Mouse (Mus musculus) liver, embryonic 14.5 days (tissue): ENCODE results near the gene P2rx7. TPM values are rescaled to one million over a fixed set of nuclear protein-coding genes. Genes with fewer than 3 reads are reported as not detected.

Experiments
- ATAC-seq: fragments of 200-750 bp; cut with Nextera tagmentation; 2 replicates; pipeline ENCODE4 v1.8.0; 2017; ENCODE audit warnings: moderate number of reproducible peaks, mild to moderate bottlenecking, moderate library complexity; ENCODE audit not compliant: insufficient read depth
- DNase-seq, 3 experiments: peaks; one replicate each; pipeline ENCODE4 v3.0.0-alpha.2; 2012 to 2013; ENCODE audit warnings: low read depth in 3 of 3, low spot score in 3 of 3
- H3K27ac ChIP-seq: fragments of 300-500 bp; sonication (generic); 2 replicates; pipeline ENCODE4 v1.5.1; 2014; ENCODE audit warnings: moderate library complexity, mild to moderate bottlenecking, control low read depth, inconsistent platforms
- H3K27me3 ChIP-seq: fragments of 300-500 bp; sonication (generic); 2 replicates; pipeline ENCODE4 v1.6.1; 2014; ENCODE audit warnings: mild to moderate bottlenecking, low read length, moderate library complexity; ENCODE audit not compliant: control insufficient read depth, insufficient read depth
- H3K36me3 ChIP-seq: fragments of 300-500 bp; sonication (generic); replicated peaks from 2 replicates; pipeline ENCODE4 v1.6.1; 2014; ENCODE audit warnings: low read depth; ENCODE audit not compliant: control insufficient read depth, insufficient read depth
- H3K4me1 ChIP-seq, 2 experiments: fragments of 200-500 bp in 1 of 2; fragments of 300-500 bp in 1 of 2; sonication (generic) in 1 of 2; replicated peaks; 2 replicates each; pipeline ENCODE4 v1.6.1; 2012 to 2014; ENCODE audit warnings: antibody characterized with exemption in 1 of 2, inconsistent platforms in 1 of 2, low read length in 1 of 2; ENCODE audit not compliant: control insufficient read depth in 2 of 2, insufficient read depth in 2 of 2
- H3K4me2 ChIP-seq: fragments of 300-500 bp; sonication (generic); 2 replicates; pipeline ENCODE4 v1.6.1; 2014; ENCODE audit warnings: low read depth, mild to moderate bottlenecking, control low read depth, moderate library complexity
- H3K4me3 ChIP-seq, 2 experiments: fragments of 200-500 bp in 1 of 2; fragments of 300-500 bp in 1 of 2; sonication (generic) in 1 of 2; 2 replicates each; pipeline ENCODE4 v1.5.1; 2012 to 2014; ENCODE audit warnings: low read depth in 2 of 2, low read length in 2 of 2, mild to moderate bottlenecking in 2 of 2, control low read depth in 1 of 2, inconsistent platforms in 1 of 2, moderate library complexity in 1 of 2; ENCODE audit not compliant: insufficient read depth in 1 of 2
- H3K9ac ChIP-seq: fragments of 300-500 bp; sonication (generic); replicated peaks from 2 replicates; pipeline ENCODE4 v1.6.1; 2014; ENCODE audit warnings: mild to moderate bottlenecking, control low read depth, moderate library complexity
- H3K9me3 ChIP-seq: fragments of 300-500 bp; sonication (generic); 2 replicates; pipeline ENCODE4 v1.6.1; 2016; ENCODE audit warnings: low read length, mixed read lengths; ENCODE audit not compliant: control insufficient read depth
- CTCF ChIP-seq: IDR thresholded peaks from 2 replicates; pipeline ENCODE4 v1.5.1; 2016; ENCODE audit warnings: antibody characterized with exemption, low read depth, control low read depth
- EP300 ChIP-seq: IDR thresholded peaks from 2 replicates; pipeline ENCODE4 v1.6.1; 2016; ENCODE audit warnings: antibody characterized with exemption, low read depth
- WGBS: fragments of 180-500 bp; shearing (Covaris S2); extraction: QIAGEN DNeasy Blood & Tissue Kit; methylation state at CpG from one replicate; pipeline ENCODE4 v1.1.7; 2014; ENCODE audit not compliant: insufficient replicate concordance; 5-methylcytosine and 5-hydroxymethylcytosine counted together
- polyA plus RNA-seq, 2 experiments: library from polyadenylated mRNA; depleted of rRNA in 1 of 2; stranded (reverse) in 1 of 2; unstranded in 1 of 2; fragments of >200 nt; fragmentation: Nextera tagmentation in 1 of 2; extraction: Ambion mirVana in 1 of 2; gene quantifications; 2 replicates each; pipeline versions ENCODE4 v1.2.1 to v1.2.3; 2012 to 2014

Gene P2rx7
- polyA plus RNA-seq, 2 experiments, result 0.99 to 1.7 TPM

- H3K27me3 ChIP-seq, result no peaks in the 10 kb centered on the region
- TF ChIP-seq CTCF, result no peak
- TF ChIP-seq EP300, result no peak
- 74% methylated on average over 9 of the region's 9 CpGs for WGBS
- H3K9ac ChIP-seq, result no peak overlapping the region
- no peak for ATAC-seq
- H3K9me3 ChIP-seq, result no peaks in the 10 kb centered on the region
- H3K27ac ChIP-seq, result no peak overlapping the region
- H3K4me2 ChIP-seq, result no peak overlapping the region
- H3K36me3 ChIP-seq, result no peaks in the 10 kb centered on the region
- no peak overlapping the region for H3K4me3 ChIP-seq
- DNase-seq, result no peak
- peaks cover 0 to 3% of the 10 kb centered on the region in 2 experiments; a peak in 1 of 4 replicates for H3K4me1 ChIP-seq
Observed at GRCm38 (mm10) chr5:122636308-122636707, 7.4 kb upstream of the P2rx7 start.

GRCm38 (mm10) chr5:122636958-122637357, 6.8 kb upstream of the P2rx7 start:
- 48% methylated on average over 16 of the region's 16 CpGs for WGBS
- Histone ChIP-seq H3K4me3 (no peak overlapping the region), H3K27me3 (no peaks in the 10 kb centered on the region), H3K9ac (no peak overlapping the region), H3K36me3 (no peaks in the 10 kb centered on the region), H3K4me2 (peak overlapping the region; percentile 0; the same call in 1 of the 2 replicates), H3K9me3 (no peaks in the 10 kb centered on the region), H3K27ac (no peak overlapping the region), H3K4me1 (peaks cover 0 to 3% of the 10 kb centered on the region in 2 experiments; a peak in 1 of 4 replicates)
- DNase-seq (no peak), ATAC-seq (no peak; the same call in 1 of the 2 replicates)
- TF ChIP-seq EP300, result no peak
- no peak for TF ChIP-seq CTCF

GRCm38 (mm10) chr5:122638296-122638695, 5.4 kb upstream of the P2rx7 start:
- Histone ChIP-seq H3K27ac (no peak overlapping the region), H3K36me3 (no peaks in the 10 kb centered on the region), H3K4me3 (no peak overlapping the region), H3K9me3 (no peaks in the 10 kb centered on the region), H3K9ac (no peak overlapping the region), H3K27me3 (no peaks in the 10 kb centered on the region), H3K4me2 (no peak overlapping the region), H3K4me1 (peaks cover 0 to 3% of the 10 kb centered on the region in 2 experiments; a peak in 1 of 4 replicates)
- DNase-seq (no peak), ATAC-seq (no peak)
- 31% methylated on average over 2 of the region's 2 CpGs for WGBS
- TF ChIP-seq EP300 (no peak), CTCF (no peak)

- Histone ChIP-seq H3K4me1 (peaks cover 0 to 6% of the 10 kb centered on the region in 2 experiments; a peak in 3 of 4 replicates), H3K4me3 (no peak overlapping the region), H3K9me3 (no peaks in the 10 kb centered on the region), H3K27ac (no peak overlapping the region), H3K27me3 (no peaks in the 10 kb centered on the region), H3K9ac (no peak overlapping the region), H3K4me2 (no peak overlapping the region), H3K36me3 (no peaks in the 10 kb centered on the region)
- 62% methylated on average over 4 of the region's 4 CpGs for WGBS
- no peak for DNase-seq
- TF ChIP-seq CTCF, result no peak
- no peak for TF ChIP-seq EP300
- no peak for ATAC-seq
Observed at GRCm38 (mm10) chr5:122639517-122639916, 4.2 kb upstream of the P2rx7 start.

GRCm38 (mm10) chr5:122639986-122640385, 3.7 kb upstream of the P2rx7 start:
- Histone ChIP-seq H3K9ac (no peak overlapping the region), H3K4me1 (peaks cover 0 to 8% of the 10 kb centered on the region in 2 experiments; a peak in 3 of 4 replicates), H3K27ac (no peak overlapping the region), H3K4me3 (no peak overlapping the region), H3K27me3 (no peaks in the 10 kb centered on the region), H3K4me2 (no peak overlapping the region), H3K9me3 (no peaks in the 10 kb centered on the region), H3K36me3 (no peaks in the 10 kb centered on the region)
- no peak for TF ChIP-seq EP300
- peak; percentile 26; the same call in 1 of the 2 replicates for TF ChIP-seq CTCF
- ATAC-seq (no peak), DNase-seq (no peak)
- WGBS, result 64% methylated on average over 5 of the region's 5 CpGs
